Mouse (Mus musculus) erythroblast, embryonic 14.5 days (primary cell): ENCODE results near the gene Fmnl1.
"Not testable (repeated sequence)": the region's sequence is repeated elsewhere in the genome, so short reads cannot be mapped to it uniquely, and the experiment has no call there.

Experiments
- GATA1 ChIP-seq: IDR thresholded peaks from 2 replicates; pipeline ENCODE4 v1.6.1; 2012; ENCODE audit warnings: low read length, inconsistent platforms, mixed read lengths
- TAL1 ChIP-seq: IDR thresholded peaks from 3 replicates; pipeline ENCODE4 v1.6.1; 2012; ENCODE audit warnings: low read length, inconsistent platforms, mixed read lengths

DNA sequence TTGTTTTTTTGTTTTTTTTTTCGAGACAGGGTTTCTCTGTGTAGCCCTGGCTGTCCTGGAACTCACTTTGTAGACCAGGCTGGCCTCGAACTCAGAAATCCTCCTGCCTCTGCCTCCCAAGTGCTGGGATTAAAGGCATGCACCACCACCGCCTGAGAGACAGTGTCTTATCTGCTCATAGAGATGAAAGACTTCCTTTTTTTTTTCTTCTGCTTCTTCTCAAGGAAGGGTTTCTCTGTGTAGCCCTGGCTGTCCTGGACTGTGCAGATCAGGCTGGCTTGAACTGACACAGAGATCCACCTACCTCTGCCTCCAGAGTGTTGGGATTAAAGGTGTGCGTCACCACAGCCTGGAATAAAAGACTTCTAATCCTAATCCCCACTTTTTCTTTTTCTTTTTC is 51.8 kb downstream of the Fmnl1 start:
- not testable (repeated sequence) for TF ChIP-seq GATA1, TAL1
